Mouse (Mus musculus) R1 (cell line): ENCODE data around the gene Plin5.

Experiments used
- DNase-seq: peaks from one replicate; pipeline ENCODE4 v3.0.0-alpha.2; 2018; ENCODE audit warnings: low read depth, low spot score

Plin5 gene

GRCm38 (mm10) chr17:56133457-56134363 is 16.3 kb upstream of the Plin5 start:
- DNase-seq = peak; percentile 42

GRCm38 (mm10) chr17:56132661-56133060 is 15.3 kb upstream of the Plin5 start:
- peak; percentile 48 for DNase-seq

GRCm38 (mm10) chr17:56131814-56132213 is 14.4 kb upstream of the Plin5 start:
- DNase-seq = peak; percentile 80

- DNase-seq = peak; percentile 47
Measured at GRCm38 (mm10) chr17:56131136-56131535, 13.7 kb upstream of the Plin5 start.

DNA sequence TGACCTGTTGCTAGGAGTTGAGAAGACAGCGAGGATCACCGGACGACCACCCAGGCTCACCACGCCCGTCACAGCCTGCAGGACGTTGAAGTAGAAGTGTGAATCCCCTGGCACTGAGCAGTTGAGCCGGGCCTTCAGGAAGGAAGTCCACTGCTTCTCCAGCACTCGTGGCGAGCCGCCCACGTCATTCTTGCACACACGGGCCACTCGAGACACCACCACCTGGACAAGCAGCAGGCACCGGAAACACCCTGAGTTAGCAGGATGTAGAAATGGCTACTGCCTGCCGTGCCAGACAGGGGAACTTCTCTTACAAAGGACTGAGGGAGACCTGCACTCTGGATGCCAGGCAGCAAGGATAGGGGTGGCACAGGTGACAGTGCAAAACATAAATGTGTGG is 10.8 kb upstream of the Plin5 start:
- DNase-seq = no peak

- no peak for DNase-seq
Measured at GRCm38 (mm10) chr17:56126175-56126574, 8.8 kb upstream of the Plin5 start.

GRCm38 (mm10) chr17:56125276-56125630 is 7.9 kb upstream of the Plin5 start:
- no peak for DNase-seq

DNA sequence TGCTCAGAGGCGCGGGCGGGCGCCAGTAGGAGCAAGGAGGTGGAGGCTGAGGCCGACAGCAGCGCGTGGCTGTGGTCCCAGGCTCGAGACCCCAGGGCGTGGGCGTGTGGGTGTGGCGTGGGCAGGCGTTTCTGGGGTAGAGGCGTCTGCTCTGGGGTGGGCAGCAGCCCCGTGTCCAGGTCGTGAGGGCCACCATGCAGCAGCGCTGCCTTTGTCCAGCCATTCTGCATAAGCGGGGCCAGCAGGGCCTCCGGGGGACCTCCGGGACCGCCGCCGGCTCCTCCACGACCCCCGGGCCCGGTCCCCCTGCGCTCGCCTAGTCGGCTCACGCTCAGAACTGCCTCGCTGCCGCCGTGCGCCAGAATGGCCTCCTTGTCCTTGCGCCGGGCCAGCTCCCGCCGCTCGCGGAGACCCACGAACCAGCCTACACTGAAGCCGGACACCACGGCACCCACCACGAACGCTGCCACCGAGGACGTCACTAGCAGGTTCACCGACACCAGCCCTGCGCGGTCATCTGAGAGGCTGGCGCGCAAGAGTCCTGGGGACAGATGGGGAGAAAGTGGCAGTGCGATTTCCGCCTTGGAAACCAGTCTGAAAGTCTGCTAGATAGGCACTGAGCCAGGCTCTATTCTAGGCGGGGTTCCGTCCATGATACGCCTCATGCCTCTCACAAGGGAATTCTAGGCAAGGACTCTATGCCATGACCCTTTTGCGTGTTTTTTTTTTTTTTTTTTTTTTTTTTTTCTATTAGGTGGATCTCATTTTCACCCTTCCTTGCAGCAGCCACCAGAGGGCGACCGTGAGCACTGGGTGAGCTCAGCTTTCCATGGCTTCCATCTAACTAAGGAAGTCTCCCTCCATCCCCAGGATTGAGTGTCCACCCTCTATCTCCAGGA is 7.2 kb upstream of the Plin5 start:
- peak; percentile 79 for DNase-seq

DNA sequence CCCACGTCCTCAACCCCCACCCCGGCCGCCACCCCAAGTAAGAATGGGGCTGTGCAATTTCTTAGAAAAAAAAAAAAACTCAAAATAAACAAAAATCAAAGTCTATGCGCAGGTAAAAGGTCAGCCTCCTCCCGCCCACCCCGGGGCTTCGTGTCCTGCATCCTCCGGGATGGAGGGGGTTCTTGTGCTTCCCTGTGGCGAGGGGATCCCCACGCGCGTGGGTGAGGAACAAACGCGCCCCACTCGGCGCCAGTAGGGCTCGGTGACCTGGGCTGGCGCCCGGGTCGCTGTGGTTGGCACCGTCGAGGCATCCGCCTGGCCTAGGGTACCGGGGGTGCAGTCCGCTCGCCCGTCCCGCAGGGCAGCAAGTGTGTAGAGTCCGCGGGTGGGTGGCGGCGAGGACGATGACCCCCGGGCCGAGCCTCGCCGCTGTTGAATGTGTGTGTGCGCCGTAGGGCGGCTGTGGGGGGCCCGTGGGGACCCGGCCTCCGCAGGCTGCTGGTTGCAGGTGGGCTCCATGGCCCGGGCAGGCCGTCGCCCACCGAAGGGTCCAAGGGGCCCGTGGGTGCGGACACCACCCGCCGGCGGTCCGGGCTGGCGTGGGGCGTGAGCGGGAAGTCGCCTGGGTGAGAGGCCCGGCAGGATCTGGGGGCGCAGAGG is 6.4 kb upstream of the Plin5 start:
- no peak for DNase-seq

DNA sequence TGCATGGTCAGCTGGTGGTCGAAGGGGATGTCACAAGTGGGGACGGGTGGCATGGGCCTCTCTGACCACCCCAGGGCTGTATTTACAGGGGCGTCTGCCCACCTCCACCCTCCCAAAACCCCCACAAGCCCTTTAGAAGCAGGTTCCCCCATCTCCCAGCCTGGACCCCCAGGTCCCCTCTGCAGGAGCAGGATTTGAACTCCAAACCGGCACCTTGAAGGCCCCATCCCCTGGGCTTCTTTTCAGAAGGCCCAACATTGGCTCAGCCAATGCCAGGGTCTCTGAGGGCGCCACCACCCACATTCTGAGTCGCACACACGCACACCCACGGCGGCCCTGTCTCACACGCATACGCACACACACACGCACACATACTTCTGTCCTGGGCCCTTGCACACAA is 5.8 kb upstream of the Plin5 start:
- DNase-seq = no peak

- DNase-seq = no peak
Measured at GRCm38 (mm10) chr17:56121826-56122225, 4.4 kb upstream of the Plin5 start, which contains the start of gene Lrg1. Gene Lrg1 (minus strand): TSS chr17:56122001.

DNA sequence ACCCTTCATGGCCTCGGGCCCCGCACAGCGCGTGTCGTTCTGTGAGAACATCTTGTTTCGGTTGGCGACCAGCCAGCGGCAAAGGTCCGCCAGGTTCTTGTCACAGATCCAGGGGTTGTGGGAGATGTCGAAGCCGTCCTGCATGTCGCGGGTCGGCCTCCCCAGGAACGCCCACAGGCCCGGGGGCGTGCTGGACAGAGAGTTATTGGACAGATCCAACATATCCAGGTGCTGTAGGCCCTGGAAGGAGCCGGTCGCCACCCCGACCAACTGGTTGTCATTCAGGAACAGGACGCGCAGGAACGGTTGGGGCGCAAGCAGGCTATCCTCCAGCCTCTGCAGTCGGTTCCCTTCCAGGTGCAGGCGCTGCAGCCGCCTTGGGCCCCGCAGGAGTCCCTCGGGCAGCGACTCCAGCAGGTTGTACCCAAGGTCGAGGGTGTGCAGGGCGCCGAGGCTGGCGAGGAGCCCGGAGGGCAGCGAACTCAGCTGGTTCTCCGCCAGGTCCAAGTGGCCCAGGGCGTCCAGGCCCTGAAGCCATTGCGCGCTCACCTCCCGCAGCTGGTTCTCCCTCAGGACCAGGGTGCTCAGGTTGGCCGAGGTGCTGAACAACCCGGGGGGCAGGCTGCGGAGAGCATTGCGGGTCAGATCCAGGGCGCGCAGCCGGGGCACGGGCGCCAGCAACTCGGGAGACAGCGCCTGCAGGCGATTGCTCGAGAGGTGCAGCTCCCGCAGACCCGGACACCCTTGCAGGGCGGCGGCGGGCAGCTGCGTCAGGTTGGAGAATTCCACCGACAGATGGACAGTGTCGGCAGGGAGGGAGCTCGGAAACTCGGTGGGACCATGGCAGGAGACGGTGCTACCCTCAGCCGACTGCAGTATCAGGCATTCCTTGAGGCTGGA is 2.8 kb upstream of the Plin5 start:
- peak; percentile 35 for DNase-seq

DNA sequence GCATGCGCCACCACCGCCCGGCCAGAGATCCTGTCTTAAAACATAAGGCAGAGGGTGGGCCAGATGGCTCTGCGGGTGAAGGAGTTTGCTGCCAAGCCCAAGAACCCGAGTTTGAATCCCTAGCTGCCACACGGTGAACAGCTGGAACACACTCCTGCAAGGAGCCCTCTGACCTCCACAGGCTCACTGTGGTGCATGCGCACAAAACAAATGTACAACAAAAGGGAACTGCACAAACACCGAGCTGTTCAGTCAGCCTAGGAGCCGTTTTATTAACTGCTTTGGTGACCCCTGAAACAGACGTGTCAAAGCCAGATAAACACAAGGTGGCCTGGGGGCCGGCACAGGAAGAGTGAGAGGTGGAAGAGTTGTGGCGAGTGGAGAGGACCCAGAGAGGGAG is 2.0 kb upstream of the Plin5 start:
- DNase-seq = peak; percentile 23

DNA sequence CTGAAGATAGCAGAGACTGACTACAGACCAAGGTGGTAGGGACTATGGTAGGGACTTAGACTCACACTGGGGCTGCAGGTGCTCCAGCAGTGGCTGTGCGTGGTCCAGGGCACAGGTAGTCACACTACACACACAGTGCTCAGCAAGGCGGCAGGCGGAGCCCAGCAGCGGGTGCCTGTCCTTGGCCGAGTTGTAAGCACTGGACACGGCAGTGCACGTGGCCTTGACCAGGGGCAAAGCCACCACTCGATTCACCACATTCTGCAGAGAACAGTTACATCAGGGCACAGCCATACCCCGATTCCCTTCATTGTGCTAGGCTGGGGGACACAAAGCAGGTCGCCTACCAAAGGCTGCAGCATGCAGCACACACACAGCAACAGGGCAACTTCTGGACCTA is 1.2 kb downstream of the Plin5 start:
- DNase-seq = no peak

- no peak for DNase-seq
Measured at GRCm38 (mm10) chr17:56112743-56113142, 4.7 kb downstream of the Plin5 start.

- peak; percentile 81 for DNase-seq
Measured at GRCm38 (mm10) chr17:56111864-56112263, 5.5 kb downstream of the Plin5 start.

DNA sequence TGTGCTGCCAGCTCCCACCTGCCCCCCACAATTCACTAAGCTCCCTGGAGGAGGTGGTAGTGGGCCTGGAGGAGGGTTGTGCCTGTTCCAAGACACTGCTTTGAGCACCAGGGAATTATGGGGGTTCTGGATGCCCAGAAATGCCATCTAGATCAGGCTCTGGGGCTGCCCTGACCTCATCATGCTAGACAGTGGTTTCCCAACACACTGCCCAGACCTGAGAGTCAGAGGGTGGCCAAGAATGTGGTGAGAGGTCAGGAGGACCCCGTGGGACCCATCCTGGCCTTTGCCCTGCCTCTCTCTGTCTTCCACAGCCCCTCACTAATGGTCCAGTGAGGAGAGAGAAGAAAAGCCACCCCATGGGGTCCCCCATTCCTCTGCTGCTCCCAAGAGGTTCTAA is 6.4 kb downstream of the Plin5 start:
- DNase-seq = no peak

GRCm38 (mm10) chr17:56110571-56110970 is 6.8 kb downstream of the Plin5 start:
- DNase-seq = no peak

- DNase-seq = no peak
Measured at GRCm38 (mm10) chr17:56109219-56110051, 8.0 kb downstream of the Plin5 start, which contains the start of gene Plin4. Gene Plin4 (minus strand): TSS chr17:56109803.
